Mouse (Mus musculus) brain, embryonic 18.5 days (tissue): ENCODE data around the gene Gm21093.
"Not testable (repeated sequence)": the region's sequence is repeated elsewhere in the genome, so short reads cannot be mapped to it uniquely, and the experiment has no call there.

Source experiments
- DNase-seq: peaks from one replicate; pipeline ENCODE4 v3.0.0-alpha.2; 2012; ENCODE audit warnings: low read depth, low spot score

Gm21093 gene

GRCm38 (mm10) chr4:42034626-42035025 lies at the start of gene Gm21093:
TSS of gene Gm21093 (minus strand) at chr4:42034726.
- DNase-seq = not testable (repeated sequence)
